Mouse (Mus musculus) forebrain, embryonic 14.5 days (tissue): ENCODE measurements around the gene Pkig. TPM values are rescaled to one million over a fixed set of nuclear protein-coding genes. Genes with fewer than 3 reads are reported as not detected.

Experiments used
- ATAC-seq: fragments of 200-750 bp; cut with Nextera tagmentation; 2 replicates; pipeline ENCODE4 v1.8.0; 2017; ENCODE audit warnings: mild to moderate bottlenecking, moderate library complexity
- DNase-seq: peaks from one replicate; pipeline ENCODE4 v3.0.0-alpha.2; 2015; ENCODE audit warnings: low spot score
- H3K27ac ChIP-seq: fragments of 300-500 bp; sonication (generic); 2 replicates; pipeline ENCODE4 v1.5.1; 2014; ENCODE audit warnings: low read depth, mild to moderate bottlenecking, control low read depth, low read length, moderate library complexity
- H3K27me3 ChIP-seq: fragments of 300-500 bp; sonication (generic); replicated peaks from 2 replicates; pipeline ENCODE4 v1.6.1; 2014; ENCODE audit warnings: low read length, control low read depth, mixed read lengths; ENCODE audit not compliant: control insufficient read depth, insufficient read depth
- H3K36me3 ChIP-seq: fragments of 300-500 bp; sonication (generic); 2 replicates; pipeline ENCODE4 v1.6.1; 2014; ENCODE audit warnings: low read length, control low read depth; ENCODE audit not compliant: control insufficient read depth, insufficient read depth
- H3K4me1 ChIP-seq: fragments of 300-500 bp; sonication (generic); 2 replicates; pipeline ENCODE4 v1.6.1; 2014; ENCODE audit warnings: antibody characterized with exemption, low read length, control low read depth; ENCODE audit not compliant: control insufficient read depth, insufficient read depth
- H3K4me2 ChIP-seq: fragments of 300-500 bp; sonication (generic); 2 replicates; pipeline ENCODE4 v1.6.1; 2014; ENCODE audit warnings: mild to moderate bottlenecking, control low read depth, low read length
- H3K4me3 ChIP-seq: fragments of 300-500 bp; sonication (generic); 2 replicates; pipeline ENCODE4 v1.5.1; 2014; ENCODE audit warnings: low read depth, low read length, control low read depth
- H3K9ac ChIP-seq: fragments of 300-500 bp; sonication (generic); 2 replicates; pipeline ENCODE4 v1.6.1; 2014; ENCODE audit warnings: mild to moderate bottlenecking, low read length, control low read depth, moderate library complexity
- H3K9me3 ChIP-seq: fragments of 300-500 bp; sonication (generic); replicated peaks from 2 replicates; pipeline ENCODE4 v1.6.1; 2016; ENCODE audit warnings: low read length, control low read depth, mixed read lengths; ENCODE audit not compliant: control insufficient read depth
- WGBS: fragments of 180-500 bp; shearing (Covaris S2); extraction: QIAGEN DNeasy Blood & Tissue Kit; methylation state at CpG from one replicate; pipeline ENCODE4 v1.1.7; 2014; 5-methylcytosine and 5-hydroxymethylcytosine counted together
- polyA plus RNA-seq: library from polyadenylated mRNA; unstranded; fragments of >200 nt; fragmentation: Nextera tagmentation; extraction: Ambion mirVana; gene quantifications from 2 replicates; pipeline ENCODE4 v1.2.1, GENCODE M21; 2014

Pkig gene
- polyA plus RNA-seq, 1 experiment from 2014 or later: 163 TPM

DNA sequence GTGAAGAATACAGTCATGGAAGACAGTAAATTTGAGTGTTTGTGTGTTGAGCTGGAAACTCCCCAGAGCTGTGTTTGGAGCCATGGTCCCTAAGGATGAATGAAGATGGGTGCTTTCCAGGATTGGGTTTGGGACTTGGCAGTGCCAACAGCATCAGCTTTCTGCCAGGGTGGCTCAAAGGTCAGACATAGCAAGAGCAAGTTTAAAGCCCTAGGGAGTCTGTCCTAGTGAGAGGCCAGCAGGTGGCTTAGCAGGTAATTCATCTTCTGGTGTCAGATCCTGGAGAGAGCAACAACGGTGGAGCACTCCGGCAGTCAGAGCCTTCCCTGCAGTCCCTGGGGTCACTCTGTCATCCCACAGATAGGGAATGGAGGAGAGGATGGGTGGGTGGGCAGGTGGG, 60.3 kb downstream of the Pkig start:
- DNase-seq (no peak), ATAC-seq (no peak)
- Histone ChIP-seq H3K9me3 (no peaks in the 10 kb centered on the region), H3K27ac (no peak overlapping the region), H3K4me2 (no peak overlapping the region), H3K4me1 (peaks cover 9% of the 10 kb centered on the region), H3K27me3 (no peaks in the 10 kb centered on the region), H3K4me3 (no peak overlapping the region), H3K36me3 (peaks cover 2% of the 10 kb centered on the region; the same call in 1 of the 2 replicates), H3K9ac (no peak overlapping the region)
- WGBS: 75% methylated on average over 2 of the region's 2 CpGs

DNA sequence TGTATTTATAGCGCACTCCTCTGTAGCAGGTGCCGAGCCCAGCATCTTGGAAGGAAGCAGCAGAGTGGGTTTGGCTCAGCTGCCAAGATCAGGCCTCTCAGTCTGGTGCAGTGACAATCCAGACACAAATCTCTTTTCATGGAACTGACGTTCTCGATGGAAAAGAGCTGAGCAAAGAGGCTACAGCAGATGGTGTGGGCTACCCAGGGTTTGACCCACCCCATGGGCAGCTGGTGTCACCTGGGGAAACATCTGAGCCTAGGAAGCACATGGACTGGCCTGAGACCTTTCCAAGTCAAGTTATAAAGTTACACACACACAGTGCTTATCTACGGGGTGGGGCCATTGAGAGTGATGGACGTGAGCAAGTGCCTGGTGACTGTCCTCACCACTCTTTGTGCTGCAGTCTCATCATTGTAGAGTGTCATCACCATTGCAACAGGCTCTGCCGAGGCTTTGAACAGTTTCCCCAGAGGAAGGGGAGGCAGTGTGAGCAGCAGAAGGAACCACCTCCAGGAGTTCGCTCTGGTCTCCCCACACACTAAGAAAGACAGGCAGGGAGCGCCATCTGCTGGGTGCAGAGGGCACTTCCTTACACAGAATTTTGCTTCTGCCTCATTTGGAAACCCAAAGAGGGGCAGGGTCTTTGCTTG, 60.9 kb downstream of the Pkig start:
- peaks cover 9% of the 10 kb centered on the region for H3K4me1 ChIP-seq
- H3K4me2 ChIP-seq: no peak overlapping the region
- H3K9ac ChIP-seq: no peak overlapping the region
- DNase-seq: peak; percentile 90
- no peaks in the 10 kb centered on the region for H3K9me3 ChIP-seq
- no peak overlapping the region for H3K4me3 ChIP-seq
- ATAC-seq: peak; percentile 76
- peaks cover 2% of the 10 kb centered on the region; the same call in 1 of the 2 replicates for H3K36me3 ChIP-seq
- H3K27ac ChIP-seq: peak overlapping the region; percentile 27; the same call in 1 of the 2 replicates
- 41% methylated on average over 9 of the region's 9 CpGs for WGBS
- no peaks in the 10 kb centered on the region for H3K27me3 ChIP-seq

DNA sequence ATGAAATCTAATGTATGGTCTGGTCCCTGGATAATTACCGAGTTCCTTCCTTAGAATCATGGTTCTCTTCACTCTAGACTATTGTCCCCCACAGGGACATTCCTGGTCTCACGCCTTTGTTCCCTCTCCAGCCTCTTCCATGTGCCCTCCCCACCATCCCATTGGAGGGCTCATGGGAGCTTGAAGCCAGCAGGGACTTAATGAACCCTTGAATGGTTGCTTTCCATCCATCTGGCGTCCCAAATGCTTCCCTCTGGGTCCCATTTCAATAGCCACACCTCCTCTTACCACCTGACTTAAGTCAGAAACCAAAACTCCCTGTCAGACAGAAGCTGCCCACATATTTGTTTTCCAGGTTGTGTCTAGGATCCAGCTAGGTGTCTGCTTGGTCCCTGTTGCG, 61.4 kb downstream of the Pkig start:
- Histone ChIP-seq H3K27ac (peak overlapping the region; percentile 27; the same call in 1 of the 2 replicates), H3K9me3 (no peaks in the 10 kb centered on the region), H3K9ac (no peak overlapping the region), H3K4me1 (peaks cover 9% of the 10 kb centered on the region), H3K27me3 (no peaks in the 10 kb centered on the region), H3K4me2 (no peak overlapping the region), H3K4me3 (no peak overlapping the region), H3K36me3 (peaks cover 2% of the 10 kb centered on the region; the same call in 1 of the 2 replicates)
- 44% methylated on average over 4 of the region's 4 CpGs for WGBS
- ATAC-seq: peak; percentile 27
- no peak for DNase-seq

GRCm38 (mm10) chr2:163722550-163722949, 64.4 kb downstream of the Pkig start:
- DNase-seq: peak; percentile 90
- Histone ChIP-seq H3K27ac (peak overlapping the region; percentile 77), H3K27me3 (no peaks in the 10 kb centered on the region), H3K4me3 (no peak overlapping the region), H3K4me1 (peaks cover 9% of the 10 kb centered on the region), H3K36me3 (peaks cover 12% of the 10 kb centered on the region; the same call in 1 of the 2 replicates), H3K4me2 (no peak overlapping the region), H3K9ac (no peak overlapping the region), H3K9me3 (no peaks in the 10 kb centered on the region)
- ATAC-seq: peak; percentile 92
- WGBS: 27% methylated on average over 7 of the region's 7 CpGs

- Histone ChIP-seq H3K4me1 (peaks cover 9% of the 10 kb centered on the region; the same call in 1 of the 2 replicates), H3K27ac (no peak overlapping the region), H3K4me2 (no peak overlapping the region), H3K27me3 (no peaks in the 10 kb centered on the region), H3K4me3 (no peak overlapping the region), H3K9me3 (no peaks in the 10 kb centered on the region), H3K9ac (no peak overlapping the region), H3K36me3 (peaks cover 25% of the 10 kb centered on the region; the same call in 1 of the 2 replicates)
- DNase-seq (peak; percentile 10), ATAC-seq (no peak)
- WGBS: 73% methylated on average over 5 of the region's 5 CpGs
Observed at GRCm38 (mm10) chr2:163726766-163727393, 68.7 kb downstream of the Pkig start.

- Histone ChIP-seq H3K27ac (no peak overlapping the region), H3K9me3 (no peaks in the 10 kb centered on the region), H3K36me3 (peaks cover 25% of the 10 kb centered on the region; the same call in 1 of the 2 replicates), H3K4me1 (no peaks in the 10 kb centered on the region), H3K4me3 (no peak overlapping the region), H3K9ac (no peak overlapping the region), H3K27me3 (no peaks in the 10 kb centered on the region), H3K4me2 (no peak overlapping the region)
- ATAC-seq: no peak
- WGBS: 97% methylated on average over 4 of the region's 4 CpGs
- no peak for DNase-seq
Observed at GRCm38 (mm10) chr2:163728300-163728699, 70.1 kb downstream of the Pkig start.

DNA sequence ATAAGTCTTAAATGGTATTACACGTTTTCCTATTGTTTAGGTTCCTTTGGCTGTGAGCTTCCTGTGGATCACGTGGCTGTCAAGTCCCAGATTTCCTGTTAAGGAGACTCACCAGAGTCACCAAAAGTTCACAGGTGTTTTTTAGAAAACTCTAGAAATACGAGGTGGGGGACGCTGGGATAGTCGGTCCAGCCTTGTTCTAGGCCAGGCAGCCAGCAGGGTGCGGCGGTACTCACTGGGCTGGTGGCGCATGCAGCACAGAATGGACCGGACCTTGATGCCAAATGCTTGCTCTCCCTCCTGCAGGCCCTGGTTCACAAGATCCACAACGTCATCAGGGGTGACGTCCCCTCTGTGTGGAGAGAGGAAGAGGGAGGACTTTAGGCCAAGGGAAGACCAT, 73.8 kb downstream of the Pkig start:
- DNase-seq (no peak), ATAC-seq (no peak)
- H3K9ac ChIP-seq: no peak overlapping the region
- peaks cover 19% of the 10 kb centered on the region; the same call in 1 of the 2 replicates for H3K36me3 ChIP-seq
- no peak overlapping the region for H3K4me2 ChIP-seq
- H3K9me3 ChIP-seq: no peaks in the 10 kb centered on the region
- no peaks in the 10 kb centered on the region for H3K4me1 ChIP-seq
- WGBS: 91% methylated on average over 11 of the region's 11 CpGs
- H3K27ac ChIP-seq: no peak overlapping the region
- H3K4me3 ChIP-seq: no peak overlapping the region
- no peaks in the 10 kb centered on the region for H3K27me3 ChIP-seq

GRCm38 (mm10) chr2:163735163-163735562, 77.0 kb downstream of the Pkig start:
- Histone ChIP-seq H3K36me3 (peaks cover 10% of the 10 kb centered on the region; the same call in 1 of the 2 replicates), H3K9me3 (no peaks in the 10 kb centered on the region), H3K4me1 (no peaks in the 10 kb centered on the region), H3K27ac (no peak overlapping the region), H3K9ac (no peak overlapping the region), H3K27me3 (no peaks in the 10 kb centered on the region), H3K4me3 (no peak overlapping the region), H3K4me2 (no peak overlapping the region)
- 93% methylated on average over 9 of the region's 9 CpGs for WGBS
- ATAC-seq (no peak), DNase-seq (no peak)

- peak; percentile 14 for DNase-seq
- H3K27me3 ChIP-seq: no peaks in the 10 kb centered on the region
- no peaks in the 10 kb centered on the region for H3K4me1 ChIP-seq
- no peak overlapping the region for H3K4me3 ChIP-seq
- H3K9ac ChIP-seq: no peak overlapping the region
- H3K36me3 ChIP-seq: 0 out of 2 replicates have a peak, but pooled peaks cover 5% of the 10 kb centered on the region
- no peak overlapping the region for H3K4me2 ChIP-seq
- no peak for ATAC-seq
- H3K9me3 ChIP-seq: no peaks in the 10 kb centered on the region
- 72% methylated on average over 6 of the region's 6 CpGs for WGBS
- H3K27ac ChIP-seq: no peak overlapping the region
Observed at GRCm38 (mm10) chr2:163735980-163736379, 77.8 kb downstream of the Pkig start.
